Mouse (Mus musculus) frontal cortex, adult 2 months (tissue): Measurements from ENCODE around the gene Map2k7. TPM values are rescaled to one million over a fixed set of nuclear protein-coding genes. Genes with fewer than 3 reads are reported as not detected.
"Not testable (repeated sequence)": the region's sequence is repeated elsewhere in the genome, so short reads cannot be mapped to it uniquely, and the experiment has no call there.

Experiments used
- DNase-seq, 2 experiments: peaks; one replicate each; pipeline ENCODE4 v3.0.0; 2022; ENCODE audit warnings: low spot score in 1 of 2; ENCODE audit errors: extremely low spot score in 1 of 2
- polyA plus RNA-seq: library from polyadenylated mRNA; depleted of rRNA; stranded (reverse); fragments of >200 nt; gene quantifications from 2 replicates; pipeline ENCODE4 v1.2.3, GENCODE M21; 2012

Map2k7 gene
- polyA plus RNA-seq, 1 experiment = 67.1 TPM

- DNase-seq = no peak
These were observed 12.2 kb upstream of the Map2k7 start for GRCm38 (mm10) chr8:4226323-4226722.

- no peak for DNase-seq
These were observed 11.7 kb upstream of the Map2k7 start, which contains the start of gene Lrrc8e for GRCm38 (mm10) chr8:4226739-4227347. Gene Lrrc8e (plus strand): TSS chr8:4226827.

- DNase-seq = no peak
These were observed 10.6 kb upstream of the Map2k7 start for GRCm38 (mm10) chr8:4227919-4228318.

- no peak for DNase-seq
These were observed 8.8 kb upstream of the Map2k7 start for GRCm38 (mm10) chr8:4229784-4230183.

GRCm38 (mm10) chr8:4230612-4231351, 7.8 kb upstream of the Map2k7 start:
- DNase-seq = no peak

- no peak for DNase-seq
These were observed 616 bp upstream of the Map2k7 start for GRCm38 (mm10) chr8:4237814-4238433.

GRCm38 (mm10) chr8:4239193-4239890, 802 bp downstream of the Map2k7 start:
- no peak for DNase-seq

- DNase-seq = no peak
These were observed 6.5 kb downstream of the Map2k7 start for GRCm38 (mm10) chr8:4245061-4245460.

- no peak for DNase-seq
These were observed 7.2 kb downstream of the Map2k7 start for GRCm38 (mm10) chr8:4245737-4246136.

- no peak for DNase-seq
These were observed 8.7 kb downstream of the Map2k7 start for GRCm38 (mm10) chr8:4247241-4247640.

GRCm38 (mm10) chr8:4247951-4248540, 9.5 kb downstream of the Map2k7 start, which contains the start of gene Tgfbr3l:
Gene Tgfbr3l (plus strand): TSS chr8:4248214.
- DNase-seq = no peak

GRCm38 (mm10) chr8:4249213-4249612, 10.7 kb downstream of the Map2k7 start:
- DNase-seq = no peak

- peak in 1 of 2 experiments; percentile 92 for DNase-seq
These were observed 11.9 kb downstream of the Map2k7 start for GRCm38 (mm10) chr8:4250306-4250970.

- no peak for DNase-seq
These were observed 13.7 kb downstream of the Map2k7 start for GRCm38 (mm10) chr8:4252116-4252760.

- DNase-seq = peak; percentile 85 to 96
These were observed 14.6 kb downstream of the Map2k7 start, which contains the start of gene Snapc2 for GRCm38 (mm10) chr8:4252934-4253841. Gene Snapc2 (plus strand): TSS chr8:4253080.

GRCm38 (mm10) chr8:4254001-4254400, 15.5 kb downstream of the Map2k7 start:
- DNase-seq = peak in 1 of 2 experiments; percentile 77

GRCm38 (mm10) chr8:4255471-4255870, 16.9 kb downstream of the Map2k7 start:
- DNase-seq = not testable (repeated sequence)

- peak; percentile 92 to 93 for DNase-seq
These were observed 18.4 kb downstream of the Map2k7 start for GRCm38 (mm10) chr8:4256911-4257310.
